Mouse (Mus musculus): ENCODE results near the gene Gm49661.

DNA sequence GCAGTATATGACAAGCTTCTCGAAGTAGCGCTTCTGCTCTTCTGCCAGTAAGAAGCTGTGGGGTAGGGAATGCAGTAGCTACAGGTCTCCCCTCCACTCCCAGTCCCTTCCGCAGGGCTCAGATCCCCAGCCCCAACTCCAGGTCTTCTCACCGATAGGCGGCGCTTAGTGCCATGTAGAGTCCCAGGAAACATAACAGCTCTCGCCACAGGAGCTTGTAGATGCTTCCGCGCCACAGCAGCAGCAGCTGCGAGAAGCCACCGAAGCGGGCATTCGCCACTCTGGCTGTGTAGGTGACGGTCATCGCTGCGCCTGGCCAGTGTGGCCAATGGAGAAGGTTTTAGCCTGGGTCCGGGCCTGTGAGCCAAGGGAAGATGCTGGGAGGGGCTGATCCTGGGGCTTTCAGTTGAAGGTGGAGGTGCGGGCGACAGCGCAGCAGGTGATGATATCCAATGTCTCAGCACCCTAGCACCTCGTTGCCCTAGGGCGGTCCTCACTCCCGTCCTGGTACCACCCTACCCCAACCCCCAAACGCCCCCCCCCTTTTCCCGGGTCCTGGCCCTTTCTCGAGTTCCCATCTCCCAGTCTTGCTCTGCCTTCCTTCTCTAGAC is 44.1 kb upstream of the Gm49661 start:
- TF ChIP-seq CTCF (IDR thresholded peaks at IDR 0.05; ENCODE audit: borderline replicate concordance, control insufficient read depth, extremely low read depth, insufficient read depth, low read length, poor library complexity) (peak; percentile 82), POLR2A (IDR thresholded peaks at IDR 0.05; ENCODE audit: control insufficient read depth, extremely low read depth, insufficient read depth, low read length, poor library complexity) (no peak)

Data from thymus, adult 2 months (tissue).